In the genomic region with DNA sequence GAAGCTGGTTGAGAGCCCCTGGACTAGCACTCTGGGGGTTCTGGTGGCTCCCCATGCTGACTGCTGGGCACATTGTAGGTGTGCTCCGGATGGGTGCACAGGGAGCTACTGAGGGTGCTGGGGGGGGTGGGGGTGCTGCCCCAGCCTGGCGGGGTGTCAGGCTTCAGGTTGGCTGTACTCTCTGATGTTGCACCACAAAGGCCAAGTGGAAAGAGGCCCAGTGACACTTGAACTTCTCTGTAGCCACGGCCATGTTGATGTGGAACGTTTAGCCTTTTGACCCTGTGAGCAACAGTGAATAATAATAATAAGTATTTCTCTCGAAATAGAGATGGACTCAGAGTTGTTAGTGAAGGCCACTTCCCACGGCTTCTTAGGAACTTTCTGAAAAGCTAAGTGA, we compare ENCODE assay signal across 18 mouse cellular contexts. TPM values are rescaled to one million over a fixed set of nuclear protein-coding genes. Genes with fewer than 3 reads are reported as not detected.
"Had no signal": no experiment of that assay in that cellular context is flagged by ENCODE, and none has a peak within 500 bp of the region (broad histone marks: within the 10 kb centered on the region; RNA-seq: fewer than 3 reads in every experiment).

No protein-coding gene starts in this region.

- H3K4me1 ChIP-seq: liver, embryonic 15.5 days; stomach, embryonic 15.5 days had no signal

- DNase-seq: lung, adult 18-20 months; lung, embryonic 14.5 days; lung, postnatal 10 days; lung, postnatal 4 days; midbrain, embryonic 14.5 days; retina, postnatal 1 day; right cerebral cortex, postnatal 25 days; thymus, adult 2 months; thymus, postnatal 25 days; thymus, postnatal 4 days had no signal

- H3K9ac ChIP-seq: liver, embryonic 15.5 days; lung, embryonic 14.5 days; midbrain, embryonic 12.5 days; stomach, embryonic 15.5 days had no signal

- H3K9me3 ChIP-seq: liver, embryonic 15.5 days; midbrain, embryonic 12.5 days; stomach, embryonic 15.5 days had no signal

- H3K27ac ChIP-seq: liver, embryonic 15.5 days; midbrain, embryonic 10.5 days; midbrain, embryonic 12.5 days; stomach, embryonic 15.5 days; stomach, postnatal 0 days had no signal

- ATAC-seq: midbrain, embryonic 16.5 days had no signal

- H3K27me3 ChIP-seq: liver, embryonic 15.5 days; midbrain, embryonic 12.5 days; stomach, embryonic 15.5 days had no signal

- H3K4me3 ChIP-seq: liver, embryonic 15.5 days; midbrain, embryonic 10.5 days; midbrain, embryonic 12.5 days; myocyte; stomach, embryonic 15.5 days had no signal

- H3K4me2 ChIP-seq: liver, embryonic 15.5 days; lung, embryonic 14.5 days; midbrain, embryonic 12.5 days; stomach, embryonic 15.5 days had no signal

- H3K36me3 ChIP-seq: liver, embryonic 15.5 days; midbrain, embryonic 12.5 days; stomach, embryonic 15.5 days had no signal

RNA-seq across cellular contexts. Expression of a gene that starts 50.9 kb away (rescaled TPM):
- total RNA-seq: megakaryocyte, adult 5-6 weeks had no signal
